Mouse (Mus musculus): ENCODE results near the gene Ss18l1.

The Ss18l1 gene

DNA sequence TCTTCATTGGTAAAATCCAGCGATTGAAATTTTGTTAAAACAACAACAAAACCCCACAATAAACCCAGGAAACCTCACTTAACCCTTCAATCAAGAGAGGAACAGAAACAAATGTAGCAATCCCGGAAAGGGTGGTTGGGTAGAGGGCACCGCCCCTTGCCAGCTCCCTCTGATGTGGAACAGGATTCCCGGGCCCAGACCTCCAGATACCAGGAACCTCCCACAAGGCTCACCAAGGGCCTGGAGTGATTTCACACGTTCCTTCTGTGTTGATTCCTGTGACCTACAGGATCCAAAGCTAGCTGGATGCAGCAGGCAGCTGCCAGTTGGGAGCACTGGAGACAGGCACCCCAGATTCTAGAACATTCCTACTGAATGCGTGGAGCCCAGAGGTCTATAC lies 1.9 kb upstream of the Ss18l1 start:
- no peak for DNase-seq

DNA sequence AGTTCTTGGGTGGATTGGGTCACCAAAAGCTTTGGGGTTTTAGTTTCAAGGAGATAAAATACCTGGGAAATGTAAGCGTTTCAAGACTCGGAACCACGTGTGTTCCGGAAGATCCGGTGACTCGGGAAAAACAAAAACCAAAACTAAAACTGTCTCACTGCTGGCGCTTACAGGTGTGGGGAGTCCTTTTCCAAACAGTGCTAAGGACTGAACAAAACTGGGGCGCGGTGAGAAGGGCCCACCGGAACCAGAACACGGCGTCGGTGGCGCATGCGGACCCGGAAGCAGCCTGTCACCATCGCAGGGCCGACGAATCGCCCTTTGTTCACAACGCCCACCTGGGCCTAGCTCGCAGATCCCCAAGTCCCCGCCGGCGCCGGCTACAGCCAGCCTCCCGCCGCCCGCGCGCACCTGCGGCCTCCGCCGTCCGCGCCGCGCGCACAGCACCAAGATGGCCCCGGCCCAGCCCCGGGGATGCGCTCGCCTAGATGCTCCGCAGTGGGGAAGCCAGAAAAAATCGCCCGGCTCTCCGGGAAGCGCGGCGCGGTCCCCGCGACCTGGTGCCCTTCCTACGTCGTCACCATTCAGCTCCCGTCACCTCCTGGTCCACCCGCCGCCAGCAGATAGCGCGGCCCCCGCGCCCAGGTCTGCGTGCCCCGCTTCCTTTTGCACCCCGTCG lies 593 bp upstream of the Ss18l1 start:
- peak; percentile 41 to 74 for DNase-seq

DNA sequence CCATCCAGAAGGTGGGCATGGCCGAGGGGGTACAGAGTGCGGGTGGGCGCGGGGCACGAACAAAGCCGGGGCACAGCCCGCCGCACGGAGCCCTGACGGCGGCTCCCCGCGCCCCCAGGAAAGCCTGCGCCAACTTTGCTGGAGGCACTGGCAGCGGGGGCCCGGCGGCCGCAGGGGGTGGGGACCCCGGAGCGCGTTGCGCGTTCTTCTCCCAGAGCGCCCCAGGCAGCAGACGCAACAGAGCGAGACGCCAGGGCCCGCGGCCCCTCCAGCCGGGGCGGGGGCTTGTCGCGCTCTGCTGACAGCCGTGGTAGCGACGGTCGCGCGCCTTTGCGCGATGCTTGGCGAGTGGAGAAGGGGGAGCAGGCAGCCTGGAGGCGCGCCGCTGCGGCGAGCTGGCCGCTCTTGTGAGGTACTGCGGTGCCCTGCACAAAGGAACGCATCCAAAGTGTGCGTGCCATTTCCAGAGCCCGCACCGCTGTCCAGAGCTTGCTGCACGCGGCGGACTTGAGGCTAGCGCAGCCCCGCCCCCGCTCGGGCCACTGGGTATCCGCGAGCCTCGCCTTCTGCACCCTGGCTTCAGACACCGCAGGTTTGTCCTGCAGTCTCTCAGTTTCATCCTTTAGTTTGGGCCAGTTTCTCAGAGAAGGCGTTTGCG lies 678 bp downstream of the Ss18l1 start:
- peak; percentile 63 to 72 for DNase-seq

DNA sequence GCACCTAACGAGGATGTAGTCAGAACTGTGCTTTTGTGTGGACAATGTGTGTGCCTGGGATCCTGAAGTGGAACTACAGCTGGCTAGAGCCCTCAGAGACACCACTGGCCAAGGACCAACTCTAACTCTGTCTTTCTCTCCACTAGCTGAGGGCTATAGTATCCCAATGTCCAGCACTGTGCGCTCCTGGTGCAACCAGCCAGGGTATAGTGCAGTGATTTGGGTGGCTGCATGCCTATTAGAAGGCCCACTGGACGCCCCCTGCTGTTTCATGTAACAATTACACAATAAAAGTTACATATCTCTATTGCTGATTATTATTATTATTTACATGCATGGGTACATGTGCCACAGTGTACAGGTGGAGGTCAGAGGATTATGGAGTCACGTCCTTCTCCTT lies 3.0 kb downstream of the Ss18l1 start:
- DNase-seq = peak; percentile 54 to 63

DNA sequence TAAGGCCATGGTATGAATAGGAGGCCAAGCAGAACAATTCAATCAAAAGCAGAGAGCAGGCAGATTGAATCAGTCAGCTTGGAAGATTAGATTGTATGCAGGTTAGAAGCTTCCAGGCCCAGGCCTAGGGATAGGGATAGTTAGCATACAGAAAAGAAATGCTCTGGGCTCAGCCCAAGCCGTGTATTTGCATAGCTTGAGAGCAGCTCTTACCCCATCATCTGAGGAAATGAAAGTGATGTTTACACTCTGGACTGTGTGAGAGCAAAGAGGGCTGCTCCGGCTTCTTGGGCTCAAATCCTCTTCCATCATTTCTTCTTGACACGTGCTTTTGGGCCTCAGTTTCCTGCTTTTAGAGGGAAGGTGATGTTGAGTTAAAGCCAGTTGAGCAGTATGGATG lies 5.3 kb downstream of the Ss18l1 start:
- DNase-seq = no peak

DNA sequence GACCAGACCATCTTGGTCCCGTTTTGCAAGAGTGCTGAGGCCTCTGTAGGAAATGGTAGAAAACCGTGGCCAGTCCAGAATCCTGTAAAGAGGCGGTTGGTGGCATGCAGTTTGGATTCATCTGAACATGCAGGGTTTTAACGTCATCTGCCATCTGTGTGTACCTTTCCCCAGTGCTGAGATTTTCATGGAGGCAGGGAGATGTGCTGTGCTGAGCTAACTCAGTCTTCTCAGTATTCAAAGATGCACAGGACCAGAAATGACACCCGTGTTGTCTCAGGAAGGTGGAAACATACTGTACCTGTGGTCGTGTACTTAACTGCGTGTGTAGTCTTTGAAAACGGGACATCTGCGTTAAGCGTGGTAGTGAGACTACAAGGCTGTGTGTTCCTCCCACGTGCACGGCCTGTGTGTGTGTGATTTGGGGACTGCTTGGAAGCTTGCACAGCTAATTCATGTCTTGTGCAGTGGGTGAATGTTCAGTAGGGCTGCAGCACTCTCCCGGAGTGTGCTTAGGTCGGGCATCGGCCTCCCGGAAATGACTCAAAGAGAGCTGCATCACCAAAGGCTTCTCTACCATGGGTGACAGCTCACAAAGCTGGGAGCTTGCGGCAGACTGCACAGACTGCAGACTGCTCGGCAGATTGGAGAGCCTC lies 5.8 kb downstream of the Ss18l1 start:
- DNase-seq = no peak

DNA sequence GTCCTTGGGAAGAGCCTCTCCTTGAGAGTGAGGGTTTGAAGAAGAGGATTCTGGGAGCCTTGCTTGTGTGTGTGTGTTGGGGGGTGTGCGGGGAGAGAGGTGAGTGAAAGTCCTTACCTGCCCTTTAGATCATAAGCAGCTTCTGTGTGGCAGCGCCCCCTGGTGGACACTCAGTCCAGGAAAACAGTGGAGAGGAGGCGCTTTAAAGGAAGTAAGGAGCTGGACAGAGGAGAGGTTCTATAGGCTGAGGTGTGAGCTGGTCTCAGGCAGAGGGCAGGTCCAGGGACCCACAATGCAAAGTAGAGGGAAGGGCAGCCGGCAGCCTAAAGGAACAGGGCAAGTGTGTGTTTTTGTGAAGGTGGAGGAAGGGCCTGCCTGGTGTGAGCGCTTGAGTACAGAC lies 8.7 kb downstream of the Ss18l1 start:
- DNase-seq = peak; percentile 87 to 93

DNA sequence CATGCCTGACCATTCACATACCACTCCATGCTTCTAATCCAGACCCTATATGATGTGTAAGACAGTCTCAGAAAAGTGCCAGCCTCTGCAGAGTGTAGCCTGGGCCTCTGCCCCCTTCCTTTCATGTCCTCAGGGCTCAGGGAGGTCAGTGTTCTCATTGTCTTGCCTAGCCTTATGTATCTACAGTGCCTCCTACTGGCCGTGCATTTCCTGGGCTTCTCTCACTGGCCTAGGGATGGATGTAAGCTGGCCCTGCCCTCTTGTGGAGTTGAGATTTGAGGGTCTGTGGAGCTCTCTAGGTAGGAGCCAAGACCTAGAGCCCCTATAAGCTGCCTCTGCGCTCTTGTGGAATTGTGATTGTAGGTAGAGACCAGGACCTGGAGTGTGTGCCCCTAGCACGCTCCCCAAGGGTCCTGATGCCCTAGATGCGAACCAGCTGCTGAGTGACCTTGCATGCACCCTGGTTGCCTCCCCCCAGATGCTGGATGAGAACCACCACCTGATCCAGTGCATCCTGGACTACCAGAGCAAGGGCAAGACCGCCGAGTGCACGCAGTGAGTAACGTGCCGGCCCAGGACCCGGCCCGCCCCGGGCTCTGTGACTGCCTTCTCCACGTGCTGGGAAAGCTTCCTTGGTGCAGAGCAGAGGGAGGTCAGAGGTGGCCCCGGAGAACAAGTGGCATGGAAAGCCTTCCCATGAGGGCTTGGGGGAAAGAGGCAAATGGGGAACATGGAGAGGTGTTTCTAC lies 9.9 kb downstream of the Ss18l1 start:
- DNase-seq = peak in 1 of 2 experiments; percentile 42

DNA sequence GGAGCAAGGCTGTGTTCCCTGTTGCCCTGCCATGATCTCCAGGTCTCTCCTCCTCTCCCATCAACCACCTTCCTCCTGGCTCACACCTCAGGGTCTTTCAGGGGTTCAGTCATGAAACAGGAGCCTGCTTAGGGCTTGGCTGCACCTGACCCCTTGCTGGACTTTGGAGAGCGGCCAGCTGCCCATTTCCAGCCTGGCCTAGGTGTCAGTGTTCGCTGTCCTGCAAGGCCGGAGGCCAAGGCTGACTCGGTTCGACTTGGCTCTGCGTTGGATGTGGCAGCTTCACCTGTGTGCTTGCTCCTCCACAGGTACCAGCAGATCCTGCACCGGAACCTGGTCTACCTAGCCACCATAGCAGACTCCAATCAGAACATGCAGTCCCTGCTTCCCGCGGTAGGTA lies 10.7 kb downstream of the Ss18l1 start:
- DNase-seq = peak; percentile 69 to 79

DNA sequence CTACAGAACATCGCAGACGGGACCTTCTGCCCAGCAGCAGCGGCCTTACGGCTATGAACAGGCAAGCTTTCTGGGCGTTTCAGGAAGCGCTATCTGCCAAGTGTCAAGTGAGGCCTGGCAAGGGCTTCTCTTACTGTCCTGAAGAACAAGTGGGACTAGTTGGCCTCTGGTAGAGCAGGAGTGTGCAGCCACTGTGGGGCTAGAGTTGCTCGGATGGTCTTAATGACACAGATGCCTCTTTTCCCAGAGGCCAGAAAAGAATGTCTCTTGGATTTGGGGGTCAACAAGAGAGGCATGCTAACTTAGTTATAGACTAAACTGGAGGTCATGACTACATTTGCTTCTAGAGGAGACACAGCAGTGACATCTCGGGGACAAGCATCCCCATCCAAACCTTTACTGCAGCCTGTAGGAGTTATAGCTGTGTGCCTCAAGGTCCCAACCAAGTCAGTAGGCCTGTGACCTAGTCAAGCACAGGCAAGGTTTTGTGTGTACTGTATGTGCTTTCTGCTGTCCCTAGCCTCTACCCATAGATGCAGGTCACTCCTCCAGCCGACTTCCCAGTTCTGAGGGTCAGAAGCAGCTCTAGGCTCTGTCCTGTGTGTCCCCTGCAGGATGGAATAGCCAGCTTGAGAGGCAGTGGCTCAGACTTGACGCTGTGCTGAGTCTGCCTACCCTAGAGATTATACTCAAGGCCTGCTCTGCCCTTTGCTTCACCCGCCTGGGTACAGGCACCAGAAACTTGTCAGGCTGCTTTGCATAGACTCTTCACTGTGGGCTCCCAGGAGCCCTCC lies 21.2 kb downstream of the Ss18l1 start:
- no peak for DNase-seq

DNA sequence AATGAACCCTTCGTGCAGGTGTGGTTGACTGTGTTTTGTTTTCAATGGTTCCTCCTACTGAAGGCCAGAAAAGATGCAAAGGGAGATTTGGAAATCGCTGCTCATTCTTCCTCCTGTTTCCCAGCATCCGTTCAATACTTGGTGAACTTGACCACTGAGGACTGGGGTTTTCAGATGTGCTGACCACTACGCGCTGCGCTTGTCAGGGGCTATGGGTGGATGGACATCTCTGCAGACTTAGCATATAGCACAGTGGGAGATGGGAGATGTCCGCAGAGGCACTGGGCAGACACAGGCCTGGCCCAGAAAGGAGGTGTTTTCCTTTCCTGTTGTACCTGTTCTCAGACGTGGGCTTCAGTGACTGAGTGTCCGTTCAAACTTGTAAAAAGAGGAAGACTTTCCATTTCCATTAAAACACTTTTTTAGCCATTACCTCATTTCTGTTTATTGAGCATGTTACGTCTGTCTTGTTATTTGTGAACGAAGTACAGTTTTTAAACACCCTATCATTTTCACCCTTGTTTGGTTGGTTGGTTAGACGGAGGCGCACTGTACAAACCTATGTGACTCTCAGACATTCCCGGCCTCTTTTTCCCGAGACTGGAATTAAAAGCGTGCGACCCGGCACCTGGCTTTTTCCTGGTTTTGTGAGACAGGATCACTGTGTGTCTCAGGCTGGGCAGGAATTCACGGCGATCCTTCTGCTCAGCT lies 27.6 kb downstream of the Ss18l1 start:
- DNase-seq = no peak

DNA sequence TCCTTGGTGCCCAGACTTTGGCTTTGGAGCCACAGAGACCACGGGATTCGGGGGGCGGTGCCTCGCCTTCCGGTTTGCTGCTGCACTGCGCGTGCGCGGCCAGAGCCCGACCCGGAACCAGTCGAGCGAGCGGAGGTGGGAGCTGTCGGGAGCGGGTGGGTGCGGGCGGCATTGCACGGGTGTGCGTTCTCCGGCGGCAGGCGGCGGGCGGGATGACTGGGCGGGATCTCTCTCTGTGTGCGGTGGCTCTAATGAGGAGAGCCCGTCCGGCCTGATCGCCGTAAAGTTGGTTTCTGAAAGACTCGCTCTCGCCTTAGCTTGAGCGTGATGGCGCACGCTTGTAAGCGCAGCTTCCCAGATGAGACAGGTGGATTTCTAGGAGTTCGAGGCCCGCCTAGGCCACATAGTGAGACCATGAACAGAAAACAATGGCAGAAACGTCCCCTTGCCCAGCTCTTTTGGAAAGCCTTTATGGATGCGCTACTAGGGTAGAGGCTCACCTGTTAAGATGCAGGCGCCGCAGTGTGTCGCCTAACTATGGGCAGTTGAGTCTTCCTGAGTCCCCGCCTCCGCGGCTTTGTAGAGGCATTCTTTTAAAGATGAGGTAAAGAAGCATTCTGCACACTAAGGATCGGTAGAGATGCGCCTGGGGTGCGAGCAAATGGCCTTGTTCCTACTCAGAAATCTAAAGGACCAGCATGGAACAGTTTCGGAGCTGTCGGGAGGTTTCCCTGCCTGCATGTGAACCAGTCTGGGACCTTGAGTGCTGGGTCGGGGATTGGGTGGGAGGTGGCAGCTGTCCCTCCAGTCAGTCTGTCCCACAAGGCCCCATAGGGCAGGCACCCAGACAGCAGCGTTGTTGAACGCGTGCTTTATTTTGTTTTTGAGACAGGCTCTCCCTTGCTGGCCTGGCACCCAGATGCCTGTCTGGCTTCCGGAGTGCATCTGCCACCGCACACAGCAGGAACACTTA lies 28.5 kb downstream of the Ss18l1 start, which contains the start of gene Mtg2:
Mtg2 (plus strand) TSS at position 108 of the 973 bp plus-strand sequence.
- DNase-seq = peak; percentile 94 to 96

DNA sequence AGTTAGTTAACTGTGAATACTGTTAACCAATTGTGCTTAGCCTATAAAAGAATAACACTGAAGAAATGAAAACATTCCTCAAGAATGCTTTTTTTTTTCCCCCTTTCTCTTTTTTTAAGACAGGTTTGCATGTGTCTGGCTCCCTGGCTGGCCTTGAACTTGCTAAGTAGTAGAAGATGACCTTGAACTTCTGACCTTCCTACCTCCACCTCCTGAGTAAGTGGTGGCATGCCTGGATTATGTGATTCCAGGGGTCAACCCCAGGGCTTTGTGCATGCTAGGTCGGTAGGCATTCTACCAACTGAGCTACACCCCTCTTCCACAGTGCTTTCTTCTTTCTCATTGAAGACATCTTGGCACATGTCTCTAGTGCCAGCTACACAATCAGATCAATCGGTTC lies 29.4 kb downstream of the Ss18l1 start:
- DNase-seq = no peak

DNA sequence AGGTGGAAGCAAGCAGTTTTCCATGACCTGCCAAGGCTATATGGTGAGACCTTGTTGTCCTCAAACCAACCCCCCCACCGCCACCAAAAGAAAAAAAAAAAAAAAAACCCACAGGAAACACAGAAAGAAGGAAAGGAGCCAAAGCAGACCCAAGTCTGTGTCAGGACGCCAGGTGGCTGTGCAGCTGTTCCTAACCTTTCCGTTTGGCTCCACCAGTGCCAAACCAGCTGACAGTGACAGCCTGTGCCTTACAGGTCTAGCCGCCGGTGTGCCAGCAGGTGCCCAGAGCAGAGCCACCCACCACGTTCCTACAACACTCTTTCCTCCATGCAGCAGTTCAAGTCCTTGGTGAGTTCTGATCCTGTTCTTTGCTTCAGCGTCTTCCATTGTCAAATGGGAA lies 30.6 kb downstream of the Ss18l1 start:
- DNase-seq = no peak

DNA sequence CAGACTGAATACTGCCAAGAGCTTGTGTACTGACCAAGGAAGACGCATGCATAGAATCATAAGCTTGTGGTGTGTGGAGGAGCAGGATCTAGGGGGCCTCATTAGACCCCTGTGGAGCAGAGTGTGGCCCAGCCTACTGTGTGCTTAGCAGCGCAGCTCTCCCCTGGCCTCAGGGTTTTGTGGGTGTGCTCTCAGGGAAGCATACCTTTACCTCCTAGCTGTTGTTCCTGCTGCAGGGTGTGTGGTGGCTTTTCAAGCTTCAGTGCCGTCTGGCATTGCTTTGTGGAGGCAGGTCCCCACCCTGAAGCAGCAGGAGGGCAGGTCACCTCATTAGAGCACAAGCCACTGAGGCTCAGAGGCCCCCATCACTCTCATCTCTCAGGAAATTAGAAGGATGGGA lies 35.3 kb downstream of the Ss18l1 start:
- DNase-seq = no peak

DNA sequence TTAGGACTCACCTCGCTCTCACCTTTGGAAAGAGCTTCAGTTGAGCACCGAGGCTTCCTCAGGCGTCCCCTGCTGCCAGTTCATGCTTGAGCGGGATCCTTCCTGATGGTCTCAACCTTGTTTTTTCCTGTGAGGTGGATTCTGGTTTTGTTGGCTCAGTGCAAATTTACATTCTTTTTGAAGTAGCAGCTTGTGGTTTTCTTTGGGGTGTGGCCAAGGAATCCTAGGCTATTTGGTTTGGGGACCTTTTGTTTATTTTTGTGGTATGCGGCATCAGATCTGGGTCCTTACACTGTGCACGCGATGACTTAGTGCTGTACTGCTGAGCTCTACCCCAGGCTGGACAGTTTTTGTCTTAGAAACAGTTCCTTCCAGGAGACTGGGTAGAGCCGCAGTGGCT lies 38.4 kb downstream of the Ss18l1 start:
- DNase-seq = no peak

DNA sequence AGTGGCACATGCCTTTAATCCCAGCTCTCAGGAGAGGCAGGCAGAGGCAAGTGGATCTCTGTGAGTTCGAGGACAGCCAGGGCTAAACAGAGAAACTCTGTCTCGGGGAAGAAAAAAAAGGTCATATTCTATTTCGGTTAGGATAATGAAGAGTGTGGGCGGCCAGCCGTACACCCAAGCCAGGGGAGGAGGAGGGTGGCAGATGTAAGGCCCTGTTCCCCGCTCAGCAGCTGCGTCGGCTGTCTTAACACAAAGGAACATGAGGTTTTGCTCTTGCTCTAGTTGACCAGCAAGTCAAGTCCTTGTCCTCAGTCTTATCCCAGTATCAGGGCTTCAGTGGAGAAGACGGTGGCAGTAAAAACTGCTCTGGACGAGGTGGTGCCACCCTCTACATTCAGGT lies 40.8 kb downstream of the Ss18l1 start:
- DNase-seq = no peak

DNA sequence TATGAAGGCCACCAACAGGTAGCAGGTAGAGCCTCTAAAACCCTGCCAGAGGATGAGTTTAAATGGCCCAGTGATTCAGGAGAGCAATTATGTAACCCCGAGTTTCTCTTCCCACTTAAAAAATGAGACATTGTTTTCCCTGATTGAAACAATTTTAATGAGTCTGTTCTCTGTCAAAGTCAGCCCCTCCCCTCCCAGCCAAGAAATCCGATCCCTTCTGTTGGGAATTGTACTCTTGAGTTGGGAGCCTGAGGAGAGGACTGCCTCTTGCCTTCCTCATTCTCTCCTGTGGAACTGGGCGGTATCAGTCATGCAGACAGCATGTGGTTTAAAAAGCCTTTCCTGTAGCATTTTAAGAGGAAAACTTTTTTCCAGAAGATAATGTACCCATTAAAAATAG lies 42.3 kb downstream of the Ss18l1 start:
- no peak for DNase-seq

DNA sequence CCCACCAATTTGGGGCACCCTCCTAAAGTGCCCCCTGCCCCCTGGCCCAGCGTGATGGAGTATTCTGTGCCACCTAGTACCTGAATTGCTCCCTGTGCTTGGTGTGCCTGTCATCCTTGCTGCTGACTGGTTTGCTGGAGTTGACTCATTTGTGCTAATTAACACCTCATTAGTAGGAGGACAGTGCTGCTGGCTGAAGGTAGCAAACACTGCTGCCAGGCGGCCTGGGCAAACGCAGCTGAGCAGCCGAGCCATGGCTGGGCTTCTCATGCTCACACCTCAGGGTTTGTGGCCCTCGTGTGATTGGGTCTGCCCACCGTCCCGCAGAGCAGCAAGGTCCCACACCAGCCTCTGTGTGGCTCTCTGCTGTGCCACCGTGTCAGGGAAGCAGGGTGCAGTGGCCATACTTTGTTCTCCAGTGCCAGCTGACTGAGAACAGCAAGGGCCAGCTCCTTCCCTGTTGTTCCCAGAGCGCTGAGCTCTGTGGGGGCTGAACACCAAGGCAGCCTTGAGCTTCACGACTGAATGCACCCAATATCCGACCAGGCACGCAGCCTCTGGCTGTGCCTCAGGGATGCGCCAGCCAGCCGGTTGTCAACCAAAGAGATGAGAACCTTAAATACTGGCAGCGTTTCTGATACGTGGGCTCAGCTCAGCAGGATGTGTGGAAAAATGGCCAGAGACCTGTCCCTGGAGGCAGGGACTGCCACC lies 43.8 kb downstream of the Ss18l1 start:
- no peak for DNase-seq

DNA sequence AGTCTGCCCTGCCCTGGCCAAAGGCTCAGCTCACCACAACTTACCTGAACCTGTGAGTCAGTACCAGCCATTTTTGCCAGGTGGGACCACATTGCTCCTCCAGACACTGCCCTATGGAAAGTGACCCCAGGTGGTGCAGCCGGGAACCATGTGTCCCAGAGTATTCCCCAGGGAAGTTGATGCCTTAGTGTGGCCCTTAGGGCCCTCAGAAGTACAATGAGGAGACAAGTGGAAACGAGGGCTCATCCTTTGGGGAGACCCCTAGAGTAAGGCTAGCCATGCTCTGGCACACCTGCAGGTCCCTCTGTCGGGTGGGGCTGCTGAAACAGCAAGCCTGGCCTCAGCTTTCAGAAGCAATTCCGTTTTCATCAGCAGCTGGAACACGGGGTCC lies 44.3 kb downstream of the Ss18l1 start:
- no peak for DNase-seq
